Mouse (Mus musculus) liver, adult (tissue): ENCODE data around the gene Gm10306.
A peak's percentile ranks its signal among the peaks of the same experiment; 100 is the strongest.

Experiments used
- GATA4 ChIP-seq: IDR thresholded peaks from 2 replicates; pipeline ENCODE4 v1.6.1; 2014; ENCODE audit warnings: mild to moderate bottlenecking, low read length; ENCODE audit not compliant: insufficient replicate concordance

Gene Gm10306

GRCm38 (mm10) chr4:94601395-94601794 lies 45.0 kb downstream of the Gm10306 start:
- TF ChIP-seq GATA4 = no peak

GRCm38 (mm10) chr4:94602496-94603030 lies 46.2 kb downstream of the Gm10306 start:
- TF ChIP-seq GATA4 = no peak

- peak; percentile 67; the same call in 1 of the 2 replicates for TF ChIP-seq GATA4
These were observed 46.8 kb downstream of the Gm10306 start, which contains the start of gene Plaa for GRCm38 (mm10) chr4:94603031-94603629. Gene Plaa, minus strand, starts transcription at chr4:94603244.

GRCm38 (mm10) chr4:94604452-94605019 lies 48.2 kb downstream of the Gm10306 start:
- TF ChIP-seq GATA4 = no peak

GRCm38 (mm10) chr4:94605591-94605990 lies 49.2 kb downstream of the Gm10306 start:
- no peak for TF ChIP-seq GATA4
